Mouse (Mus musculus): ENCODE results near the gene Gpr22.

Gpr22 gene

GRCm38 (mm10) chr12:31665999-31666398 is 47.7 kb downstream of the Gpr22 start:
- DNase-seq: no peak

Data from cerebellum, adult 18-20 months (tissue).